Mouse (Mus musculus): ENCODE data around the gene Vmn1r224.

Gene Vmn1r224

GRCm38 (mm10) chr17:20413846-20414245, at the start of gene Vmn1r224:
TSS of gene Vmn1r224 (plus strand) at chr17:20414146.
- no peak for DNase-seq (ENCODE audit: low read depth)

GRCm38 (mm10) chr17:20399105-20399504, 14.8 kb upstream of the Vmn1r224 start:
- no peak for DNase-seq (ENCODE audit: low read depth)

- DNase-seq (ENCODE audit: low read depth), result no peak
These were observed 25.3 kb downstream of the Vmn1r224 start for GRCm38 (mm10) chr17:20439263-20439662.

GRCm38 (mm10) chr17:20473311-20473710, 59.4 kb downstream of the Vmn1r224 start:
- DNase-seq (ENCODE audit: low read depth), result no peak
